Mouse (Mus musculus) liver, embryonic 14.5 days (tissue): ENCODE data around the gene Copz2. TPM values are rescaled to one million over a fixed set of nuclear protein-coding genes. Genes with fewer than 3 reads are reported as not detected.
A peak's percentile ranks its signal among the peaks of the same experiment; 100 is the strongest.
"Not testable (repeated sequence)": the region's sequence is repeated elsewhere in the genome, so short reads cannot be mapped to it uniquely, and the experiment has no call there.

ENCODE experiments used
- ATAC-seq: fragments of 200-750 bp; cut with Nextera tagmentation; 2 replicates; pipeline ENCODE4 v1.8.0; 2017; ENCODE audit warnings: moderate number of reproducible peaks, mild to moderate bottlenecking, moderate library complexity; ENCODE audit not compliant: insufficient read depth
- DNase-seq, 3 experiments: peaks; one replicate each; pipeline ENCODE4 v3.0.0-alpha.2; 2012 to 2013; ENCODE audit warnings: low read depth in 3 of 3, low spot score in 3 of 3
- H3K27ac ChIP-seq: fragments of 300-500 bp; sonication (generic); 2 replicates; pipeline ENCODE4 v1.5.1; 2014; ENCODE audit warnings: moderate library complexity, mild to moderate bottlenecking, control low read depth, inconsistent platforms
- H3K27me3 ChIP-seq: fragments of 300-500 bp; sonication (generic); 2 replicates; pipeline ENCODE4 v1.6.1; 2014; ENCODE audit warnings: mild to moderate bottlenecking, low read length, moderate library complexity; ENCODE audit not compliant: control insufficient read depth, insufficient read depth
- H3K36me3 ChIP-seq: fragments of 300-500 bp; sonication (generic); replicated peaks from 2 replicates; pipeline ENCODE4 v1.6.1; 2014; ENCODE audit warnings: low read depth; ENCODE audit not compliant: control insufficient read depth, insufficient read depth
- H3K4me1 ChIP-seq, 2 experiments: fragments of 200-500 bp in 1 of 2; fragments of 300-500 bp in 1 of 2; sonication (generic) in 1 of 2; replicated peaks; 2 replicates each; pipeline ENCODE4 v1.6.1; 2012 to 2014; ENCODE audit warnings: antibody characterized with exemption in 1 of 2, inconsistent platforms in 1 of 2, low read length in 1 of 2; ENCODE audit not compliant: control insufficient read depth in 2 of 2, insufficient read depth in 2 of 2
- H3K4me2 ChIP-seq: fragments of 300-500 bp; sonication (generic); 2 replicates; pipeline ENCODE4 v1.6.1; 2014; ENCODE audit warnings: low read depth, mild to moderate bottlenecking, control low read depth, moderate library complexity
- H3K4me3 ChIP-seq, 2 experiments: fragments of 200-500 bp in 1 of 2; fragments of 300-500 bp in 1 of 2; sonication (generic) in 1 of 2; 2 replicates each; pipeline ENCODE4 v1.5.1; 2012 to 2014; ENCODE audit warnings: low read depth in 2 of 2, low read length in 2 of 2, mild to moderate bottlenecking in 2 of 2, control low read depth in 1 of 2, inconsistent platforms in 1 of 2, moderate library complexity in 1 of 2; ENCODE audit not compliant: insufficient read depth in 1 of 2
- H3K9ac ChIP-seq: fragments of 300-500 bp; sonication (generic); replicated peaks from 2 replicates; pipeline ENCODE4 v1.6.1; 2014; ENCODE audit warnings: mild to moderate bottlenecking, control low read depth, moderate library complexity
- H3K9me3 ChIP-seq: fragments of 300-500 bp; sonication (generic); 2 replicates; pipeline ENCODE4 v1.6.1; 2016; ENCODE audit warnings: low read length, mixed read lengths; ENCODE audit not compliant: control insufficient read depth
- CTCF ChIP-seq: IDR thresholded peaks from 2 replicates; pipeline ENCODE4 v1.5.1; 2016; ENCODE audit warnings: antibody characterized with exemption, low read depth, control low read depth
- EP300 ChIP-seq: IDR thresholded peaks from 2 replicates; pipeline ENCODE4 v1.6.1; 2016; ENCODE audit warnings: antibody characterized with exemption, low read depth
- WGBS: fragments of 180-500 bp; shearing (Covaris S2); extraction: QIAGEN DNeasy Blood & Tissue Kit; methylation state at CpG from one replicate; pipeline ENCODE4 v1.1.7; 2014; ENCODE audit not compliant: insufficient replicate concordance; 5-methylcytosine and 5-hydroxymethylcytosine counted together
- polyA plus RNA-seq, 2 experiments: library from polyadenylated mRNA; depleted of rRNA in 1 of 2; stranded (reverse) in 1 of 2; unstranded in 1 of 2; fragments of >200 nt; fragmentation: Nextera tagmentation in 1 of 2; extraction: Ambion mirVana in 1 of 2; gene quantifications; 2 replicates each; pipeline versions ENCODE4 v1.2.1 to v1.2.3; 2012 to 2014

Gene Copz2
- polyA plus RNA-seq (2012; rRNA removed) (7.9 and 8.7 TPM in 2 replicates), polyA plus RNA-seq (2014; fragmentation: Nextera tagmentation; extraction: Ambion mirVana) (18.6 and 18.8 TPM in 2 replicates)

GRCm38 (mm10) chr11:96849681-96850467 is at the start of gene Copz2:
Gene Copz2, plus strand, starts transcription at chr11:96849870.
- peak within 1 kb of the TSS; percentile 51 to 53 for H3K4me3 ChIP-seq
- no peak for TF ChIP-seq CTCF
- no peak for TF ChIP-seq EP300
- peak within 1 kb of the TSS; percentile 56 for H3K4me2 ChIP-seq
- peaks cover 16% of the 10 kb centered on the region for H3K27me3 ChIP-seq
- WGBS, result 1% methylated on average over 59 of the region's 60 CpGs
- no peak for DNase-seq
- 0 out of 2 replicates have a peak, but pooled peaks have one; percentile 43 for ATAC-seq
- H3K27ac ChIP-seq, result no peak within 1 kb of the TSS
- H3K9me3 ChIP-seq, result no peaks in the 10 kb centered on the region
- H3K36me3 ChIP-seq, result no peaks in the 10 kb centered on the region
- H3K9ac ChIP-seq, result peak within 1 kb of the TSS; percentile 40; the same call in 1 of the 2 replicates
- no peaks in the 10 kb centered on the region; a peak in 1 of 4 replicates for H3K4me1 ChIP-seq

GRCm38 (mm10) chr11:96805606-96806005 is 44.1 kb upstream of the Copz2 start:
- no peaks in the 10 kb centered on the region for H3K4me1 ChIP-seq
- H3K4me2 ChIP-seq, result no peak overlapping the region
- no peaks in the 10 kb centered on the region for H3K9me3 ChIP-seq
- ATAC-seq (no peak), DNase-seq (no peak)
- WGBS, result 66% methylated on average over 5 of the region's 5 CpGs
- H3K36me3 ChIP-seq, result peaks cover 84% of the 10 kb centered on the region
- H3K4me3 ChIP-seq, result no peak overlapping the region
- TF ChIP-seq CTCF (no peak), EP300 (no peak)
- H3K9ac ChIP-seq, result no peak overlapping the region
- no peaks in the 10 kb centered on the region for H3K27me3 ChIP-seq
- H3K27ac ChIP-seq, result no peak overlapping the region

- H3K4me3 ChIP-seq, result no peak overlapping the region
- H3K27ac ChIP-seq, result no peak overlapping the region
- no peak for TF ChIP-seq EP300
- TF ChIP-seq CTCF, result peak; percentile 39; the same call in 1 of the 2 replicates
- no peak overlapping the region for H3K9ac ChIP-seq
- ATAC-seq, result no peak
- H3K9me3 ChIP-seq, result no peaks in the 10 kb centered on the region
- H3K4me2 ChIP-seq, result no peak overlapping the region
- no peaks in the 10 kb centered on the region for H3K27me3 ChIP-seq
- H3K4me1 ChIP-seq, result no peaks in the 10 kb centered on the region
- DNase-seq, result no peak
- 41% methylated on average over 1 of the region's 1 CpGs for WGBS
- H3K36me3 ChIP-seq, result peaks cover 60% of the 10 kb centered on the region
Observed at GRCm38 (mm10) chr11:96808066-96808465, 41.6 kb upstream of the Copz2 start.

- DNase-seq (no peak), ATAC-seq (no peak)
- 78% methylated on average over 6 of the region's 6 CpGs for WGBS
- no peaks in the 10 kb centered on the region for H3K9me3 ChIP-seq
- H3K4me3 ChIP-seq, result no peak overlapping the region
- no peak overlapping the region for H3K27ac ChIP-seq
- no peak overlapping the region for H3K4me2 ChIP-seq
- TF ChIP-seq CTCF, result no peak
- TF ChIP-seq EP300, result no peak
- no peak overlapping the region for H3K9ac ChIP-seq
- H3K4me1 ChIP-seq, result no peaks in the 10 kb centered on the region
- no peaks in the 10 kb centered on the region for H3K27me3 ChIP-seq
- H3K36me3 ChIP-seq, result peaks cover 43% of the 10 kb centered on the region
Observed at GRCm38 (mm10) chr11:96809562-96810235, 40.0 kb upstream of the Copz2 start.

- not testable (repeated sequence) for H3K27me3 ChIP-seq, H3K9me3 ChIP-seq, H3K27ac ChIP-seq, H3K4me2 ChIP-seq, H3K4me3 ChIP-seq, DNase-seq, H3K4me1 ChIP-seq, H3K9ac ChIP-seq, ATAC-seq
- H3K36me3 ChIP-seq, result peaks cover 34% of the 10 kb centered on the region
- WGBS, result 72% methylated on average over 1 of the region's 1 CpGs
Observed at GRCm38 (mm10) chr11:96811188-96811587, 38.5 kb upstream of the Copz2 start.
